Mouse (Mus musculus): ENCODE measurements at regions not wholly inside any gene's neighbourhood (a gene's known extent, or its start where the extent isn't known, plus 50 kb on each side); places are given as distances from the start of the nearest gene placed in this dataset.
"Not testable (repeated sequence)": the region's sequence is repeated elsewhere in the genome, so short reads cannot be mapped to it uniquely, and the experiment has no call there.

- H3K27ac ChIP-seq: no peak overlapping the region
- H3K9ac ChIP-seq: no peak overlapping the region
- no peaks in the 10 kb centered on the region for H3K36me3 ChIP-seq
- H3K27me3 ChIP-seq (replicated peaks): no peaks in the 10 kb centered on the region
- no peak for ATAC-seq
- H3K4me3 ChIP-seq (replicated peaks): no peak overlapping the region
- H3K4me2 ChIP-seq (replicated peaks): no peak overlapping the region
- H3K4me1 ChIP-seq (replicated peaks): 0 out of 2 replicates have a peak, but pooled peaks cover 2% of the 10 kb centered on the region
- 5% methylated on average over 10 of the region's 10 CpGs for WGBS
- no peaks in the 10 kb centered on the region for H3K9me3 ChIP-seq
Measured at GRCm38 (mm10) chr8:113984845-113985244, 136.3 kb upstream of the Adamts18 start.

GRCm38 (mm10) chr8:113985471-113985870, 136.9 kb upstream of the Adamts18 start:
- no peak overlapping the region for H3K4me2 ChIP-seq (replicated peaks)
- ATAC-seq: no peak
- H3K9me3 ChIP-seq: no peaks in the 10 kb centered on the region
- no peak overlapping the region for H3K27ac ChIP-seq
- 0 out of 2 replicates have a peak, but pooled peaks cover 2% of the 10 kb centered on the region for H3K4me1 ChIP-seq (replicated peaks)
- WGBS: 41% methylated on average over 11 of the region's 11 CpGs
- no peaks in the 10 kb centered on the region for H3K27me3 ChIP-seq (replicated peaks)
- no peak overlapping the region for H3K9ac ChIP-seq
- no peak overlapping the region for H3K4me3 ChIP-seq (replicated peaks)
- no peaks in the 10 kb centered on the region for H3K36me3 ChIP-seq

- H3K9me3 ChIP-seq: no peaks in the 10 kb centered on the region
- 56% methylated on average over 7 of the region's 7 CpGs for WGBS
- no peak overlapping the region for H3K4me2 ChIP-seq (replicated peaks)
Measured at GRCm38 (mm10) chr8:113985948-113986347, 137.4 kb upstream of the Adamts18 start.

GRCm38 (mm10) chr8:113990718-113991117, 142.2 kb upstream of the Adamts18 start:
- H3K27ac ChIP-seq: no peak overlapping the region
- 81% methylated on average over 9 of the region's 9 CpGs for WGBS
- H3K4me3 ChIP-seq (replicated peaks): no peak overlapping the region
- H3K4me1 ChIP-seq (replicated peaks): no peaks in the 10 kb centered on the region
- H3K36me3 ChIP-seq: no peaks in the 10 kb centered on the region
- H3K4me2 ChIP-seq (replicated peaks): no peak overlapping the region
- H3K9me3 ChIP-seq: no peaks in the 10 kb centered on the region
- H3K9ac ChIP-seq: no peak overlapping the region
- no peaks in the 10 kb centered on the region for H3K27me3 ChIP-seq (replicated peaks)
- ATAC-seq: no peak

More at GRCm38 (mm10) chr8:113985948-113986347, 137.4 kb upstream of the Adamts18 start:
- no peak overlapping the region for H3K9ac ChIP-seq
- no peaks in the 10 kb centered on the region for H3K27me3 ChIP-seq (replicated peaks)
- no peak overlapping the region for H3K4me3 ChIP-seq (replicated peaks)
- 0 out of 2 replicates have a peak, but pooled peaks cover 2% of the 10 kb centered on the region for H3K4me1 ChIP-seq (replicated peaks)
- ATAC-seq: no peak
- H3K27ac ChIP-seq: no peak overlapping the region
- H3K36me3 ChIP-seq: no peaks in the 10 kb centered on the region

GRCm38 (mm10) chr8:113998881-113999280, 134.5 kb upstream of the Nudt7 start:
- Histone ChIP-seq H3K9me3 (no peaks in the 10 kb centered on the region), H3K27ac (no peak overlapping the region), H3K36me3 (no peaks in the 10 kb centered on the region), H3K9ac (no peak overlapping the region), H3K4me1 (replicated peaks) (no peaks in the 10 kb centered on the region), H3K4me2 (replicated peaks) (no peak overlapping the region), H3K27me3 (replicated peaks) (no peaks in the 10 kb centered on the region), H3K4me3 (replicated peaks) (no peak overlapping the region)
- 31% methylated on average over 6 of the region's 6 CpGs for WGBS
- ATAC-seq: no peak

- no peak for ATAC-seq
- Histone ChIP-seq H3K9ac (no peak overlapping the region), H3K4me2 (replicated peaks) (no peak overlapping the region), H3K36me3 (no peaks in the 10 kb centered on the region), H3K27me3 (replicated peaks) (no peaks in the 10 kb centered on the region), H3K4me1 (replicated peaks) (no peaks in the 10 kb centered on the region), H3K4me3 (replicated peaks) (no peak overlapping the region), H3K9me3 (no peaks in the 10 kb centered on the region), H3K27ac (no peak overlapping the region)
- 92% methylated on average over 2 of the region's 2 CpGs for WGBS
Measured at GRCm38 (mm10) chr8:114001674-114002073, 131.7 kb upstream of the Nudt7 start.

- H3K27ac ChIP-seq: no peak overlapping the region
- 66% methylated on average over 7 of the region's 7 CpGs for WGBS
- H3K27me3 ChIP-seq (replicated peaks): no peaks in the 10 kb centered on the region
- ATAC-seq: no peak
- H3K4me1 ChIP-seq (replicated peaks): no peaks in the 10 kb centered on the region
- H3K36me3 ChIP-seq: no peaks in the 10 kb centered on the region
- no peak overlapping the region for H3K4me3 ChIP-seq (replicated peaks)
- H3K4me2 ChIP-seq (replicated peaks): no peak overlapping the region
- H3K9ac ChIP-seq: no peak overlapping the region
- no peaks in the 10 kb centered on the region for H3K9me3 ChIP-seq
Measured at GRCm38 (mm10) chr8:114004436-114004835, 128.9 kb upstream of the Nudt7 start.

GRCm38 (mm10) chr8:114006587-114006986, 126.8 kb upstream of the Nudt7 start:
- Histone ChIP-seq H3K36me3 (no peaks in the 10 kb centered on the region), H3K4me1 (replicated peaks) (no peaks in the 10 kb centered on the region), H3K9me3 (no peaks in the 10 kb centered on the region), H3K27ac (no peak overlapping the region), H3K4me2 (replicated peaks) (no peak overlapping the region), H3K9ac (no peak overlapping the region), H3K27me3 (replicated peaks) (no peaks in the 10 kb centered on the region), H3K4me3 (replicated peaks) (no peak overlapping the region)
- no peak for ATAC-seq
- WGBS: 81% methylated on average over 5 of the region's 5 CpGs

GRCm38 (mm10) chr8:114007103-114007502, 126.3 kb upstream of the Nudt7 start:
- 87% methylated on average over 10 of the region's 10 CpGs for WGBS
- Histone ChIP-seq H3K4me3 (replicated peaks) (no peak overlapping the region), H3K4me1 (replicated peaks) (no peaks in the 10 kb centered on the region), H3K9me3 (no peaks in the 10 kb centered on the region), H3K27me3 (replicated peaks) (no peaks in the 10 kb centered on the region), H3K36me3 (no peaks in the 10 kb centered on the region), H3K9ac (no peak overlapping the region), H3K27ac (no peak overlapping the region), H3K4me2 (replicated peaks) (no peak overlapping the region)
- ATAC-seq: no peak

GRCm38 (mm10) chr8:114018364-114018763, 115.0 kb upstream of the Nudt7 start:
- no peak overlapping the region for H3K27ac ChIP-seq
- peaks cover 4% of the 10 kb centered on the region; the same call in 1 of the 2 replicates for H3K4me1 ChIP-seq (replicated peaks)
- 19% methylated on average over 5 of the region's 5 CpGs for WGBS
- no peaks in the 10 kb centered on the region for H3K36me3 ChIP-seq
- peak; percentile 41; the same call in 1 of the 2 replicates for ATAC-seq
- H3K9ac ChIP-seq: no peak overlapping the region
- no peaks in the 10 kb centered on the region for H3K27me3 ChIP-seq (replicated peaks)
- no peak overlapping the region for H3K4me3 ChIP-seq (replicated peaks)
- no peak overlapping the region for H3K4me2 ChIP-seq (replicated peaks)
- H3K9me3 ChIP-seq: no peaks in the 10 kb centered on the region

GRCm38 (mm10) chr8:114030141-114030540, 103.2 kb upstream of the Nudt7 start:
- WGBS: 94% methylated on average over 9 of the region's 9 CpGs

GRCm38 (mm10) chr8:114052426-114052825, 80.9 kb upstream of the Nudt7 start:
- H3K4me1 ChIP-seq (replicated peaks): no peaks in the 10 kb centered on the region
- no peaks in the 10 kb centered on the region for H3K36me3 ChIP-seq
- no peak overlapping the region for H3K4me2 ChIP-seq (replicated peaks)
- no peaks in the 10 kb centered on the region for H3K27me3 ChIP-seq (replicated peaks)
- no peak overlapping the region for H3K27ac ChIP-seq
- H3K9ac ChIP-seq: no peak overlapping the region
- ATAC-seq: no peak
- no peaks in the 10 kb centered on the region for H3K9me3 ChIP-seq
- no peak overlapping the region for H3K4me3 ChIP-seq (replicated peaks)
- WGBS: 77% methylated on average over 8 of the region's 8 CpGs

More at GRCm38 (mm10) chr8:114030141-114030540, 103.2 kb upstream of the Nudt7 start:
- not testable (repeated sequence) for H3K9me3 ChIP-seq; H3K27ac ChIP-seq; H3K36me3 ChIP-seq; H3K27me3 ChIP-seq (replicated peaks); ATAC-seq; H3K4me1 ChIP-seq (replicated peaks); H3K4me3 ChIP-seq (replicated peaks); H3K4me2 ChIP-seq (replicated peaks); H3K9ac ChIP-seq

GRCm38 (mm10) chr8:114063566-114063965, 69.8 kb upstream of the Nudt7 start:
- H3K4me2 ChIP-seq (replicated peaks): no peak overlapping the region
- H3K4me1 ChIP-seq (replicated peaks): no peaks in the 10 kb centered on the region
- H3K27me3 ChIP-seq (replicated peaks): no peaks in the 10 kb centered on the region
- no peaks in the 10 kb centered on the region for H3K9me3 ChIP-seq
- no peak overlapping the region for H3K9ac ChIP-seq
- H3K4me3 ChIP-seq (replicated peaks): no peak overlapping the region
- H3K36me3 ChIP-seq: no peaks in the 10 kb centered on the region
- H3K27ac ChIP-seq: no peak overlapping the region
- ATAC-seq: no peak

All from intestine, embryonic 15.5 days (tissue).